Mouse (Mus musculus): ENCODE measurements around the gene Ptprd. TPM values are rescaled to one million over a fixed set of nuclear protein-coding genes. Genes with fewer than 3 reads are reported as not detected.
A peak's percentile ranks its signal among the peaks of the same experiment; 100 is the strongest.

Ptprd gene
- total RNA-seq, 2 experiments from 2014 or later: 164 to 180 TPM

GRCm38 (mm10) chr4:77238144-77238543 lies 973.6 kb downstream of the Ptprd start:
- no peak for DNase-seq

- DNase-seq: no peak
Measured at GRCm38 (mm10) chr4:77233243-77233642, 978.5 kb downstream of the Ptprd start.

GRCm38 (mm10) chr4:77168866-77169265 lies 1042.9 kb downstream of the Ptprd start:
- no peak for DNase-seq

DNA sequence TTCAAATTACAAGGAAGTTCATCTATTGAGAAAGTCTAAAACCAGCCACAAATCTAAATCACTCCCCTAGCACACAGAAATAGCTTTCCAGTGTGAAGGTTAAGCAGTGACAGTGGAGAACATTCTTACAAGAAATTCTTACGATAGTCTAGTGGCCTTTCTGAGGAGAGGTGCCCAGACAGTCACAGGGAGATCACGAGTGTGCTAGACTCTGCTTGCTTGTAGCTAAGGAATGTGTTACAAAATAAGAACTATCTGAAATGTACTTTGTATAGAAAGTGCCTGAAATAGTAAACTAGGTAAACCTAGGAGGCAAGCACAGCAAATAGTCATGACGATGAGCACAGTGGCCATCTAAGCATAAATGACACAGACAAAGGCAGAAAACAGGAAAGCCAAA lies 1054.2 kb downstream of the Ptprd start:
- DNase-seq: no peak

GRCm38 (mm10) chr4:77155561-77155960 lies 1056.2 kb downstream of the Ptprd start:
- peak; percentile 15 to 43 for DNase-seq

- DNase-seq: no peak
Measured at GRCm38 (mm10) chr4:77155037-77155436, 1056.7 kb downstream of the Ptprd start.

DNA sequence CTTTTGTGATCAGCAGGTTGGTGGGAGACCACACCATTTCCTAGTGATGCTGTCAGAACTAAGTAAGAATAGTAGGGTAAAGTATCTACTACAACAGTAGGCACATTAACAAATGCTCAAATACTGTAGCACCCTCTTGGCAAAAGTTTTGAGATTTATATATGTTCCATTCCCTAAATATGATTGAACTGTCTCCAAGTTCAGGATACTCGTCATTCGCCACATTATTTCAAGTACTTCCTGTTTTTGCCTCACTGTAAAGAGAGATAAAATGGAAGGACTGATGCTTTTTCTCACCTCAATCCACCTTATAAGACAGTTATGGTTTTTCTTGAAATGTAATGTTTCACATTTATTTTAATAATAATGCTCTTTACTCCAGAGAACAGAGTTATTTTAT lies 1086.9 kb downstream of the Ptprd start:
- DNase-seq: no peak

DNA sequence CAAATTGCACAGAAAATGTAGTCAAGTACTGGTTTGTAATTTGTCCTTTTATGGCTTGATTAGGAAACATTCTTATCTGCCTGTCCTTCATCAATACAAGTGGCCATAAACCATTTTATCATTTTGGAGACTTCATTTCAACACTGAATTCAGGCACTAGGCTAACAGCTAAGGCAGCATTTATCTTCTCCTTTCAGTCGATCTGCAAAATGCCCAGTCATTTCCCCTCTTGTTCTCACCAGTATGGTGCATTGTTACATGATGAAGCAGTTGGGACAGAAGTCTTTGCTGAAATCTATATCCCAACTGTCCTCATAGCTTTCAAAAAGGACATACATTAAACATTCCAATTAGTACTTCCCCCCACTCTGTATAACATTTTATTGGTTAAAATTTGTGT lies 1100.9 kb downstream of the Ptprd start:
- no peak for DNase-seq

- no peak for DNase-seq
Measured at GRCm38 (mm10) chr4:77107291-77107690, 1104.5 kb downstream of the Ptprd start.

DNA sequence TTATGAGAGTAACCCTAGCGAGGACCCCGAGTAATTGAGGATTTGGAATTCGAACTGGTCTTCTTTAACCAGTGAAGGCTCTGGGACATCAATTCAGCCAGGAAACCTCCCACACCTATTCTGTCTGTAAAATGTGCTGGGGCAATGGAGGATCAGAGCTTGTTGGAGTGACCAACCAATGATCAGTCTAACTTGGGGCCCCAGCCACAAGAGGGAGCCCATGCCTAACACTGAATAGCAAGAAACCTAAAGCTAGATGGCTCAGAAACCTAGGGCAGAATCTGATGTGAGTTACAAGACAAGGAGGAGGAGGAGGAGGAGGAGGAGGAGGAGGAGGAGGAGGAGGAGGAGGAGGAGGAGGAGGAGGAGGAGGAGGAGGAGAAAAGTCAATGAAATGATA lies 1128.6 kb downstream of the Ptprd start:
- DNase-seq: peak; percentile 25 to 51

GRCm38 (mm10) chr4:77077607-77078006 lies 1134.2 kb downstream of the Ptprd start:
- no peak for DNase-seq

DNA sequence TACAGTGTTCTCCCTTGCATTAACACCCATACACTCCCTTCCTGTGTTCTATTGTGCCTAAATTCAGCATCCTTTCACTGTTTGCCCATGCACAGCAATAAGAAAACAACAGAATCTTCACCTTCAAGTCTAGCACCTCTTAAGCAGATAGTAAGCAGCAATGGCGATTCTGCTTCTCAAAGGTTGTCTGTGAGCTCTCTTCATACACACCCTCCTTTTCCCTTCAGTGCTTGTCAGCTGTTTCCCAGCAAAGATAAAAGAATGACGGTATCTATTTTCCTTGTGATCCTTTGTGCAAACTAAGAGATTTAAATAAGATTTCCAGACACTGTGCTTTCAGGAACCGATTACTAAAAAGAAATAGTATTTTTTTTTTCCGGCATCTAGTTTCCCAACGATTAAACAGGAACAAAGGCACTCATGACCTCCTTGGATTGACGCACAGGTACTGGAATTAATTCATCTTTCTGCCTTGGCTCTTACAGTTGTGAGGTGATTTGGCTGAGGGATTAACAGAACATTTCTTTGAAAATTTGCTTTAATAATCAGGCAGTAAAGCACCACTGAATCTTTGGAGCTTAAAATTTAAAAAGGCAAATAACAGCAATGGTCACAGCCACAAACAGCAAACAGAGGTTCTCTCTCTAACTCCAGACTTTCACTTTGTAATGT lies 1161.1 kb downstream of the Ptprd start:
- no peak for DNase-seq

DNA sequence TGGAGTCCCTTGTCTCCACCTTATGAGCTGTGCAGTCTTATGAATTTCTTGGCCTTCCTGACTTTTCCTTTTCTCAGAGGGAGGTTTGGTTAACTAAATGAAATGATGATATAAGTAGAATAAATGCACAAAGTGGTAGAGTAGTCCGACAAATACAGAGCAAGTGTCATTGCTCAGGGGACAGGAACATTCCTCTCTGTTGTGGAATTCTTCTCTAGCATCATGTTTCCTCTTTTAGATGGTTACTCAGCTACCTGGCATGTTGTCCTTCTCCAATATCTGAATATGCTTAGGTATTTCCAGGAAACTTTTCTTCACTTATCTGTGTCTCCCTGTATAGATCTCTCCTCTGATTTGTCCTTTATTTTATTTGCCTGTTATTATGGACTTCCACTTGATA lies 1207.3 kb downstream of the Ptprd start:
- no peak for DNase-seq

DNA sequence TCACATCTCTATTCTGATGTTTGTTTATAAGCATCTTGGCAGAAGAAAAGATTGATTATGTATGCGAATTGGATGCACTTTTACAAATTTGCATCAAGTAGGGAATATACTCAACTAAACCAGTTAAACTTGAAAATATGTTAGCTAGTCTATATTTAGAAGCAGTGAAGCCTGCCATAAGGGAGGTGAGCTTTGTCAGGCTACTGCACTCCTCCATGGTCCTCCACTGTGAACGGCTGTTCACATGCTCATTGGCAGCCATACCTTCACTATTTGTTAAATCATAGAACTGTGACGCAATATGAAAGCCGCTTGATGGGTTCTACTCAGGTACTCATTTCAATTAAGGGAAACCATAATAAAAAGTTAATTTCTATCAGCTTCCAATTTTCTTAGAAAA lies 1215.6 kb downstream of the Ptprd start:
- no peak for DNase-seq

- DNase-seq: no peak
Measured at GRCm38 (mm10) chr4:76989961-76990360, 1221.8 kb downstream of the Ptprd start.

GRCm38 (mm10) chr4:76977056-76977809 lies 1234.5 kb downstream of the Ptprd start:
- DNase-seq: no peak

- DNase-seq: peak; percentile 7 to 13
Measured at GRCm38 (mm10) chr4:76948251-76948650, 1263.5 kb downstream of the Ptprd start.

DNA sequence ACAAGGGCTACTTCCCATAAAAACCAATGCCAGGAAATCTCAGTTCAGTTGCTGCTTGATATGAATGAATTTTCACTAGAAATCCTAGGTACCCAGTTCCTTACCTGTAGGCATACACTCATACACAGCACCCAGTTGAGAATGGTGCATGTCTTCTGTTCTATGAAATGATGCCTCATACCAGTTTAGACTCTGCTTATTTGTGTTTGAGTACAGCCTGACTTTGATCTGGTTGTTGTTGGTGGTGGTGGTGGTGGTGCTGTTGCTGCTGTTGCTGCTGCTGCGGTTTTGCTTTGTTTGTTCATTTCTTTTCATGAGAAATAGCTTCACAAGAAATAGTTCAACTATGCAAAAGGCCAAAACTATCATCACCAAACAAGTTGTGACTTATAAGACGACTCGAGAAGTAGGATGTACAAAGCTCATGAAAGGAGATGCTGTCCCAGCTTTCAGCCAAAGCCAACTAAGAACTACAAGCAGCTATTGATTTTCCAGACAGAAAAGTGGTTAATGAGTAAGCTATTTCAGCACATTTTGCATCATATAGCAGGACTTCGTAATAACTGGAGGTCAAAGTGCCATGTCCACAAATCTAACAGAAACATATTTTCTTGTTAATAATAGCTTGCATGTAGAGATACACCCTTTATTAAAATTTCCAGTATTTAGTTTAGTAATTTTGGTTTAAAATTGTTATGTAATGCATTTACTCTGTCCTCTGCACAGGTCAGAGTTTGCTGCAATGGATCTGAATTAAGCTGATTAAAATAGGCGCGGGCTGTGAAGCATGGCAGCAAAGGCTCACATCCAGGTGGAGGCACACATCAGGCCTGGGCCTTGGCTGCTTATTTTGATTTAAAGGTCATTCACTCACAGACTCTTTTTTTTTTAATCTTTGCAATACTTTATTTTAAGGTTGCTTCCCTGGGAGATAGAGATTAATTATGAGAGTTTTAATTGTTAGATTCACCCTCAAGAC lies 1270.1 kb downstream of the Ptprd start:
- no peak for DNase-seq

GRCm38 (mm10) chr4:76931559-76931958 lies 1280.2 kb downstream of the Ptprd start:
- no peak for DNase-seq

- no peak for DNase-seq
Measured at GRCm38 (mm10) chr4:76913532-76914150, 1298.1 kb downstream of the Ptprd start.

DNA sequence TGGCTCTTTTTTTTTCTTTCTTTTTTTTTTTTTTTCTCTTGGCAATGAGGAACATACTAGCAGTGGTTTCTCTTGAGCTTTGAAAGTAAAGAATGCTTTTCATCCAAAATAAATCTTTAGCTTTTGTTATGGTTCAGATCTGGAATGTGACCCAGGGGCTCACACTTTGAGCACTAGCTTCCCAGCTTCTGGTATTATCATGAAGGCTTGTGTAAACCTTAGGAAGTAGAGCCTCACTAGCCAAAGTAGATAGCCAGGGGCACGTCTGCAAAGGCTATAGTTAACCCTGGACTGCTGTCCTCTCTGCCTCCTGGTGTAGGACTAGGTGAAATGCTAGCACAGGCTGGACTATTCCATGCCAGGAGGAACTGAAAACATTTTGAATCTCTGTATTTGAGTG lies 1310.1 kb downstream of the Ptprd start:
- DNase-seq: no peak

DNA sequence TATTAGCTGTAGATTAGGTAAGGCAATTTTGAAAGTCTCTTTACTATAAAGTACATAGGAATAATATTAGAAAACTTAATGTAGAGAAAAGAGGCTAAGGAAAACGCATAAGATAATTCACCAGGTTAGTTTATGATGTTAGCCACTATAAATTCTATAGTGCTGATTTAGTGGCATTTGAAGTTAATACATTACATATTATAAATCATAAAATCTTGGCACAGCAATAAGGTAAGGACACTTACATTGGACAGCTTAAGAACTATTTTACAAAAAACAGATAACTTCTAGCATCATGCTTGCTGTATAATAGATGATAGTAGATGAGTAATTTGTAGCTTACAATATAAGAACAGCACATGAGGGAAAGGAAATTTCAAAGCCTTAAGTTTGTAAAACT lies 1322.1 kb downstream of the Ptprd start:
- no peak for DNase-seq

All from layer of hippocampus, postnatal 36 days (tissue).